Mouse (Mus musculus) lung, postnatal 25 days (tissue): ENCODE results near the gene Acaa1b.

Experiments used
- DNase-seq: peaks from one replicate; pipeline ENCODE4 v3.0.0; 2022; ENCODE audit warnings: low spot score

Gene Acaa1b

DNA sequence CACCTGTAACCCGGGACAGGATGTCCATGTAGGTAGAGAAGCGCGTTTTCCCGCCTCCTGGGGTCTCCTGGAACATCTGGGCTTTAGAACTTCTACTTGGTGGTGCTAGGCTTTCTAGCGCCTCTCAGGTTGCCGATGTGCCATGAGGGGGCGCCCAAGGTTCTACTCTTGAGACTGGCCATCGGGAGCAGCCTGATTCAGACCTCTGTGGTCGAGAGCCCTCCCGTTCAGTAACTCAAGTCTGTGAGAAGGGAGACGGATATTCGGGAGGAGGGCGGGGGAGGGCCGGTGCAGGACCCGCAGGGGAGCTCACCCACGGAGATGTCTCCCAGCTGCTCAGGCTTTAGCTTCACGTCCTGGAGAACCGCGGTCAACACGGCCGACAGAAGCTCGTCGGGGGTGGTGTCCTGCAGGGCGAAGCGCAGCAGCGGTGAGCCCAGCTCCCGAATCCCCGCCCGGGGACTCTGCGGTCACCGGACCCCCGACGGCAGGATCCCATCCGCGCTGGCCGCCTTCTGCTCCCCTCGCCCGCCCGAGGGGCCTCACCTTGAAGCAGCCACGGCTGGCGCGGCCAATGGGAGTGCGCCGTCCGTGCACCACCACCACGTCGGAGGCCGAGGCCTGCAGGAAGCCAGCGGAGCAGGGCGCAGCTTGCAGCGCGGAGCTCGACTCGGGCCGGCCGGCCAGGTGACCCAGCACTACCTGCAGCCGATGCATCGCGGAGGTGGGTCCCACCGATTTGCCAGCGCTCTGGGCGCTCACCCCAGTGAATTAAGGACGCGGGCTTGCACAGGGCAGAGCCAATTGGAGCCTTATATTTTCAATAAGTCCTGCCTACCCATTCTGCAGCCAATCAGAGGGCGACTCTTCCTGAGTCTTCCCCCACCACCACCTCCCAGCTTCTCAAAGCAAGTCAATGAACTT lies at the start of gene Acaa1b:
Gene Acaa1b, minus strand, starts transcription at position 816 of the 924 bp plus-strand sequence.
- peak; percentile 75 for DNase-seq

DNA sequence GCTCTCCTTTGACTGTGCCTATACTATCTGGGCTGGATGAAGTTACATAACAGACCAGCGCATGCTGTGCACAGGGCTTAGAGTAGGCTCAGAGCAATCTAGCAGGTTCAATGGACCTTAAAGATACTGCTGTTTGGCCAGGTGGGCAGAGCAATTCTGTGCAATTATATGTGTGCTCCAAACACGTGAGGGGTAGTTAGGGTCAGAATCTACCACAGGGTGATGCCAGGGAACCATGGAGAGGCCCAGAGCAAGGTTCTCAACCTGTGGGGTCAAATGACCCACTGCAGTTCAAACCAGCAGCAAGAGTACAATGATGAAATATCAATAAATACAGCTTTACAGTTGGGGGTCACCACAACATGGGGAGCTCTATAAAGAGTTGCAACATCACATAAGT lies 49.8 kb upstream of the Acaa1b start:
- DNase-seq: no peak

DNA sequence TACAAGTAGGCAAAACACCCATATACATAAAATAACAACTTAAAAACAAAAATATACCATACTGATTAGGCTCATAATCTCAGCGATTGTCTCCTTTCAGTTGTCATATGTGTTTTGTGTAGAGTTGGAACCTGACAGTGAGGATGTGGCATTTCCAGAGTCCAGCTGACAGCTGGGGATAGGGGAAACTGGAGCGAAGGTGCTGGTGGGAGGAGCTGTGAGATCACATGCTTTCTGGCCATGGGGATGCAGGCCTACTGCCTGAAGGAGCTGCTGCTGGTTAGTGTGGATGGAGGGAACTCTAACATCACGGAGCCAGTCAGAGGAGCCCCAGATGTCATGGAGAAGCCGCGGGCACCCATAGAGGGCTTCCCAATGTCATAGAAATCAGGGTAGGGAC lies 48.9 kb upstream of the Acaa1b start:
- no peak for DNase-seq

DNA sequence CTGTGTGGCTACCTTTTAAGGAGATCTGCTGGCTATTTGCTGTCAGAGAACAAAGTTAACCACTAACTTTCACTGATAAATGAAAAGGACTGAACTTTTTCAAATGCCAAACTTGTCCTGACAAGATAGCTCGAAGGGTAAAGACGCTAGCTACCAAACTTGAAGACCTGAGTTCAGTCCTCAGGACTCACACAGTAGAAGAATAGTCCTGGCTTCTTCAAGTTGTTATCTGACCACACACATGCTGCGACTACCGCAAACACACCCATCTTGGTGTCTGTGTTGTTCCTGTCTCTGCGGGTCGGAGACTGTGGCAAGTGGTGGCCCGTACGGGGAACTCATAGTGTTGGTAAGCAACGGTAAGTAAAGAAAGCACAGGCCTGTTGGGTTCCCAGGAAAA lies 46.7 kb upstream of the Acaa1b start:
- DNase-seq: no peak

DNA sequence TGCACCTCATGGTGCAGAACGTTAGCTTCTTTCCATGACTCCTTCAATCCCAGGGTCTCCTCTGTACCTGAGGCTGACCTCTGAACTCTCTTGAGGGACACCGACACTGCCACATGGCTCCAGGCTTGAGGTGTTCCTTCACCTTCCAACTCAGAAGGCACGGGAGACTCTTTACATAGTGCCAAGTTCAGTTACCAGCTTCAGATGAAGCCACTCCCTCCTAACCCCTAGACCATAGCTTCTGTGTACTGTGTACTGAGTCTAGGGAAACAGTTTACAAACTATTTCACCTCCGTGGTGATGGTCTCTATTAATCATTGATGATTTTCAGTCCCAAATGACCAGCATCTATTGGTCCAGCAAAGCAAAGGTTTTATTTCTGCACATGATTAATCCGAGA lies 44.8 kb upstream of the Acaa1b start:
- no peak for DNase-seq

DNA sequence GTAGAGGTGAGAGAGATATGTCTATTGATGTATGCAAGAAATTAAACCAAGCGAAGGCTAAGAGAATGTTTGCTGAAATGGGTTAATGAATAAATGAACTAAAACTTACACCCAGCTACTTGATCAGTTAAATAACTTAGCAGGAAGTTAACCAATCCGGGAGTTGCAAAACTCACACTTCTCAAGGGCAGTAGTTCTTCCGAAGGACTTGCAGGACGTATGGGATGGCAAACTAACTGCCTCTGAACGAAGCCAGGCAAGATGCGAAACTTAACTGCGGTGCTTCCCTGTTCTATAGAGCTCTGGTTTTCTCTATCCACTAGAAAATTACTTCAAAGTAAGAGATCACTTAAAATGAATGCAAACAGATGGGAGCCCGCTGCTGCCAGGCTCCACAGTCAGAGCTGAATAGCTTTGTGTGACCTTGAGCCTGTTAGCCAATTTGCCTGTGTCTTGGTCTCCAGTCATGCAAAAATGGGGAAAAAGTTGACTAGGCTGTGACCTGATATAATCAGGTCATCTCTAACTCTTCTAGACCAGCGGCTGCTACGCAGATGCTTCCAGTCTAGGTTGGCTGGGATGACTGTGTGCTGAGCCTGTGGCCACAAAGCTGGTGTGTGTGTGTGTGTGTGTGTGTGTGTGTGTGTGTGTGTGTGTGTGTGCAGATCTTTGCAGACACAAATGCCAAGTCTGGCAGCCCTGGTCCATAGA lies 42.4 kb upstream of the Acaa1b start:
- no peak for DNase-seq

DNA sequence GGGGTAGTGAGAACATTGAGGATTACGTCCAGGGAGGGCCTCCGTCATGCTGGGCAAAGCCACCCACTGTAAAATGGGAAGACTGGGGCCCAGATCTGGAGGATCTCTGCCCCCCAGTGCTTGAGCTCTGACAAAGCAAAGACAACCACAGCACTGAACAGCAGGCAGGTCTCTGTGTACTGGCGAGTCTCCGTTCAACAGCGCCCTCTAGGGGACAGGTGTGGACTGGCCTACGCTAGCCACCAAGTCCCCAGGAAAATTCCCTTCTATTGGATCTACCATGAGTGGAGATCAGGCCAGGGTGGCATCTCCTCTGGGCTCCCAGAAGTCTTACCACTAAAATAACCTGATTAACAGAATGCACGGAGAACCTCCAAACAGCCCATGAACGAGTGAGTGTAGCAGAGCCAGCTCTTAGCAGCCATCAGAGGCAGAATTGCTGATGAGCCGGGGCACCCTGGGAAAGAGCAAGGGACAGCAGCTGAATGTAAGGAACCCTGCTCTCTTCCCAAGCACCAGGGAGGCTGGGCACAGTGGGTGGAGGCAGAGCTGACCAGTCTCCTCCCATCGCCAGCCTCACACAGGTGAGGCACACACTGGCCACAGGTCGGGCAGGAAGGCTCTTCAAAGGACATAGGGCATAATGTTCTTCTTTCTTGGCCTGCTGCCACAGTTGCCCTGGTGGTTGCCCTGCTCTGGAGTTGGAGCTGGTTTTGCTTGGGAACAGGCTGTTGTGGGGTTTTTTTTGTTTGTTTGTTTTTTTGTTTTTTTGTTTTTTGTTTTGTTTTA lies 35.5 kb upstream of the Acaa1b start:
- DNase-seq: peak; percentile 53

DNA sequence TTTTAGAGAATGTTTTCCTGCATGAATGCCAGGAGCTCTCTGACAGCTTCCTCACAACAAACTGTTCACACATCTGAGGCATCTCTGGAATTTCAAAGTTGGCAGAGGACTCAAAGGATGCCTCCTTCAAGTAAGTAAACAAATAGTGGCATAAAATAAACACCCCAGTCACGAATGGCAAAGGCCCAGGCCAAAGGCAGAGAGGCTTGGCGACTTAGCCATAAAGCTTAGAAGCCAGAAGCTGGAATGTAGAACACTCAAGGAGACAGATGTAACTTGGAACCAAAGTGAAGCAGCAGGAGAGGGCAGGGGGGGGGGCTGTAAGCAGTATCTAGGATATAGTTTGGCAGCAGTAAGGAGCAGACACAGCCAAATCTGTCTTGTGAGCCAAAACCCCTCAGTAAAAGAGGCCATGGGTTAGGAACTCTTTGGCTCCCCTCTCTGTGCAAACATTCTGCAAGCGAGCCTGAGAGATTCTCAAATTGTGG lies 24.4 kb upstream of the Acaa1b start:
- DNase-seq: peak; percentile 82

DNA sequence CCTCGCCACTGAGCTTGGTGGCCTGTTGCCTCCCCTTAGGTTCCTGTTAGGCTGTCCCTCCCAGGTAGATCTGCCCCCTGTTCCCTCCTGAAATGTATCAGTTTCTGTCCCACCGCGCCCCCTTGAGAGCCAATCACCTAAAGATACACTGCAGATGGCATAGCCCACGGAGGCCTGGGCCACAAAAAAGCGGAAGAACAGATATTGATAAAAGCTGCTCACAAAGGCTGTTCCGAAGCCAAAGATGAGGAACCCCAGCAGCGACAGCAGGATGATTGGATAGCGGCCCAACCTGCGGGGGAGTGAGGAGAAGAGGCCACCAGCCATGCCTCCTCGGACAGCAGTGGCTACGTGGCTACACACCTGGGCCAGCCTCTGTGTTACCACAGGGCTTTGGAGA lies 22.4 kb upstream of the Acaa1b start:
- no peak for DNase-seq

DNA sequence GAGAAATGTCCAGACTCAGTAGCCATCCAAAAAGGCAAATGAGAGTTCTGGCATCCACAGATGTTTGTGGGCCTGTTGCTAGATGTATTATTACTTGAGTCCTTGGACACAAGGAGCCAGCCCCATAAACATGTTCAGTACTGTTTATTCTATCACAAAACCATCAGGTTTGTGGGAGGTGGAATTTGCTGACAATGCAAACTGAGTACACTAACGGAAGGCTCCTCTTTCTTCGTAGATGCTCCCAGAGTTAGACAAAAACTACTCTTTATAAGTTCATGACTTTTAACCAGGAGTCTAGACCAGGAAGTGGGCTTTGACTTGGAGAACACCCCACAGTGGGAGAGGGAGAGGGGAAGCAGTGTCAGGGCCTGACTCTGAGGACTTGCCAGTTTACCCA lies 10.7 kb upstream of the Acaa1b start:
- DNase-seq: no peak

DNA sequence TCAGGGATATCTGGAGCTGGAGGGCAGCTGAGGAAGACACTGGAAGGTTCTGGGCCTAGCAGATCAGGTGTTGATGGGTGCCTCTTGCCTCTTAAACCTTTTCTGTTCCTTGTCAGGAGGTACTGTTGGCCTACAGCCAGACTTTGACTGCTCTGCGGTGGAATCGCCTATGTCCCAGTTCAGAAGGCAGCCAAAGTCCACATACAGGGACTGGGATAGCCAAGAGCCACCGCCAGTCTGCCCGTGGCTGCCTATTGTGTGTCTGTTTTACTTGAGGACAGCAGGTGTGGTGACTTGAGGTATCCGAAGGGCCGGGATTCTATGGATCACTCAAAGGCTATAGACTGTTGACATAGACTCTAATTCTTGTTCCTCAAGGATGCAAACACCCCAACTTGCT lies 8.7 kb upstream of the Acaa1b start:
- DNase-seq: peak; percentile 18

DNA sequence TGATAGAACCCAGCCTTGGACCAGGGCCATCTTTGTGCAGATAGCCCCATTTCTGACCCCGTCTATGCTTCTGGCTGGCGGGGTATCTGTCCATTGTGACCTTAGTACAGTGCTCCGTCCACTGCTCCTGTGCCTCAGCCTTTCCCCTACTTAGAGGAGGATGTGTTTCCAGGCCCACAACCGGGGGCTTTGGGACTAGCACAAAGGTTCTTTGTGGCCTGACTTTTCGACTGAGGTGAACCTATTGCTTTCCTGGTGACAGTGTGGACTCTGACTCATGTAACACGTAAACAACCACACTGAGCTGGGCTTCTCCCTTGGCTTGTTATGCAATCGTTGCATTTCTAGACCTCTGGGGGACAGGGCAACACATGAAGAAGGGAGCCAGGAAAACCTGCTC lies 7.8 kb upstream of the Acaa1b start:
- DNase-seq: peak; percentile 21

DNA sequence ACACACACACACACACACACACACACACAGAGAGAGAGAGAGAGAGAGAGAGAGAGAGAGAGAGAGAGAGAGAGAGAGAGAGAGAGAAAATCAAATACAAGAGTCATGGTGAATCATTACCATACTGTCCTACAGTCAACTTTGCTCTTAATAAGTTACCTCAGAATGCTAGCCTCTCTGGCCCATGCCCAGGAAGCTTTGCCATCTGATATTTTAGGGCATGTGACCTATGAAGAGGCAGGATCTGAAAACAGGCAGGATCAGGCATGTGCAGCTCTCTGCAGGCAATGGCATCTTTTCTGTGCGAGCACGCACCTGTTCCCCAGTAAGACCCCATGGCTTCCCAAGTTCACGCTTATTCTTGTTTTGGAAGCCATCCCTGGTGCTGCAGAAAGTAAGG lies 3.8 kb upstream of the Acaa1b start:
- DNase-seq: no peak

DNA sequence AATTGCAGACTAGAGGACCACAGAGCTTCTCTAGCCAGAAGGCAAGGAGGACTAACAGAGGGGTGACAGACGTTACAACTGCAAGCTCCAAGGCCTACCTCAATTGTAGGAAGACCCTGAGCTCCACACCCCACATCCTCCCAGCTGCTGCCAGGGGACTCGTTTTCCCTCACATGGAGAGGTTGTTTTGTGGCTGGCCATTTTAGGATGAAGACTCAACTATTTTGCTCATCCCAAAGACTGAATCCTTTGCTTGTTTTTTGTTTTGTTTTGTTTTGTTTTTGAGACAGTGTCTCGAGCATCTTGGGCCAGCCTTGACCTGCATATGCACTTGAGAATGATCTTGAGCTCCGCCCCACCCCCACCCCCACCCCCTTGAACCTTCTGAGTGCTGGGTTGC lies 2.0 kb upstream of the Acaa1b start, which contains the start of gene Gm47289:
Gene Gm47289, plus strand, starts transcription at position 301 of the 400 bp plus-strand sequence.
- no peak for DNase-seq

DNA sequence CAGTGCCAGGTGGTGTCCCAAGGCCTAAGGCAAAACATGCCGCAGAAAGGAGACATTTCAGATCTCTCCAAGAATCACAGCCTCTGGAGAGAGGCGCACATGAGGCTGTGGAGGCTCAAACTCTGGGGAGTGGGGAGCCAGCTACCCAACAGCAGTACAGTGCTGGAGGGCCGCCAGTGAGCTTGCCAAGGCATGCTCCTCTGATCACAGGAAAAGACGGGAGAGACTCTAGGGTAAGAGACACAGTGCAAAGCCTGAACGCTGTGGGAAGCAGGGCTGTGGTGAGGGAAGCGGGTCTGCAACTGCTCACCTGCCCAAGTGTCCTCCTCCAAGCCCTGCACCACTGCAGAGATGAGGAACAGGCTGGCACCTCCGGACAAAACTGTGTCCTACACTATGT lies 1.1 kb downstream of the Acaa1b start:
- DNase-seq: no peak

DNA sequence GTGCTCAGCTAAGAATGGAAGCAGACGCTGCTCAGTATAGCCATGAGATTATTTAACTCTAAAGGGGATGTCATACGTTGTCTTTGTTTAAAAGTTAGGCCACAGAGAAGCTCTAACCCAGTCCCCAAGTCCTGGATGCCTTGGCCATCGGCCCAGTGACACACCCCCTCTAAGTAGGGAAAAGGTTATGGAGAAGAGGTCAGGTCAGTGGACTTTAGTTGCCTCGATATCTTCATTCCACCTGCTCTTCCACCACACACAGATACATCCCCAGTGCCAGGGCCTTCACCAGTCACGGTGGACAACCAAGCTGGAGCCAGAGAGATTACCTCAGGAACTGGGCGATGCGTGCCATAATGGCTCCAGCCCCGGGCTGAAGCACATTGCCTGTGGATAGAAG lies 1.5 kb downstream of the Acaa1b start:
- DNase-seq: no peak

DNA sequence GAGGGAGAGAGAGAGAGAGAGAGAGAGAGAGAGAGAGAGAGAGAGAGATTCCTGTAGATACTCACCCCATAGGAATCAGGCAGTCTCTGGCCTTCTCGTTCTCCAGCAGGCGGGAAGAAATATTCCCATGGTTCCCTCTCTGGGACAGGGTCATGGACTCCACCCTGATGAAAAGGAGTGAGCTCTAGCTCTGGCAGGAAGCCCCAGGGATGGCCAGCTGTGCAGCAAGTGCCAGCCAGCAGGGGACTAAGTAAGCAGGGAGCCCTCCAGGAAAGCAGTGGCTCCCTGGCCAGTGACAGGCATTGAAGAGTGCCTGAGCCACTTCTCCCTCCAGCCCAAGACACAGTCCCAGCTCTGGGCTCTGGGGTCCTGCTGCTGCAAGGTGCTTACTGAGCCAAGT lies 5.1 kb downstream of the Acaa1b start:
- DNase-seq: no peak

DNA sequence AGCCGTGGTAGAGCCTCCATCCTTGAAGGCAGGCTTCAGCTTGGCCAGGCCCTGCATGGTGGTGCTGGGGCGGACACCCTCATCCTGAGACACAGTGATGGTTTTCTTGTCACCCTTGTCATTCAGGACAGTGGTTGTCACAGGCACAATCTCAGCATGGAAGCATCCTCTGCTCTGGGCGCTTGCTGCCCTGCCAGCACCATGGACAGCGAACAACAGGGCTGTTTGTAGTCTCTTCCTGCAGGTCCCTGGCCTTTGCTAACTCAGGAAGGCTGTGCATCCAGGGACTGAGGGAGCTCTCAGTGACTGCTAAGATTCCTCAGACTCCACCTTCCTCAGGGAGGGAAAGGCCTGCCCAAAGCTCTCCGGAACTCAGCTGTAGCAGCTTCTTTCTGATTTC lies 7.3 kb downstream of the Acaa1b start:
- DNase-seq: no peak

DNA sequence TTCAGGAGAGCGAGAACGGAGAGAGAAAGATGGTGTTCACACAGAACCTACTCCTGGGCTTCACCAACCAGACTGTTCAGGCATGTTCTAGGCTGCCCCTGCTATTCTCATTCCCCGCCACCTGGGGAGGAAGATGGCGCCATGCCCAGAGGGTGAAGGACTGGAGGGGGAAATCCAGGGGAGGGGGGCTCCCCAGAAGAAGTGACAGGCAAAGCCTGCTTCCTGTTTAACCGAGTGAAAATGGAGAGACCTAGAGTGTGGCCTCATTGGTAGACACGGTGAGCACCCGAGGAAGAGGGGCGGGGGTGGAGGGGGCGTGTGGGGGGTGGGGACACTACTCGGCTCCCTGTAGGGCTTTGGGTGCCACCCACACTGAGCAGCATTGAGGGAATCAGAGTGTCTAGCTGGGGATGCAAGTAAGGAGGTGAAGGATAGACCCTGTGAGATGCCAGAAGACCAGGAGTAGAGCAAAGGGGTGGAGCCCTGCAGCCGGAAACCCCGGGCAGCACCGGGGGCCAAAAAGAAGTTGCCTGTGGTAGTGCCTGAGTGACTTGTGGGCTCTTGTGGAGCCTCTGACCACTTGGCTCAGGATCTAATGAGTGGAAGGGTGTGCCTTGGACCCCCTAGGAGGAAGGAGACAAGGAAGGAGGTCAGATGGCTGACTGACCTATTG lies 10.7 kb downstream of the Acaa1b start:
- no peak for DNase-seq

DNA sequence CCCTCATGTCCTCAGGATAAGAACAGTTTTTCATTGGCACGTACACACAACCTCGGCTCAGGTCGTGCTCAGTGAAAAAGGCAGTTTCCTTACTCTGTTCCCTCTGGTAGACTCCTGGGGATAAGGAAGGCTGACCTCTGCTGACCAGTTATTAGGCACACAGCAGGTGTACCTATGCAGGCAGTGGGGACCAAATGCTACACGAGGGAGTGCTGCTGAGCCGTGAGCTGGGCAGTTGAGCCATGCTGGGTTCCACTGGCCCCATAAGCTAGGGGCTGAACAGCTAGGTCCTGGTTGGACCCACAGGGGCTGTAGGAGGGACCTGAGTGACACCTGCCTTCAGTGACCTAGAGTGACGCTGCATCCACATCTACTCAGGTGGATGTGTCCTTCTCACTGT lies 11.3 kb downstream of the Acaa1b start:
- no peak for DNase-seq

DNA sequence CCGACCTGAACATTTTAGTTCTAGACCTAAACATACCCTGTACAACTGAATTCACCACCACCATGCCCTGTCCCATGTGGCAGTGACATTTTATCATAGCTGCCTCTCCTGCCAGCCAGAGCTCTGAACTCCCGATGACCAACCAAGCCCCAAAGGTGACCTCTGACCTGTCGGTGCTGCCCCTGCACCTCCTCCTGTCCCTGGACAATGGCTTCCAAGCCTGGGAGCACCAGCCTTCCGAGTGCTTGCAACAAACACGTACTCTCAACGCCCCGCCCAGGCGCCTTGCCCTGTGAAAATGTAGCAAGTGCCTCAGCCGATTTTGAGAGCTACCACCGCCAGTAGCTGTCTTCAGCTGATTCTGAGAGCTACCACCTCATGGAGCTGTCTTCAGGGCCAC lies 11.8 kb downstream of the Acaa1b start:
- DNase-seq: no peak

DNA sequence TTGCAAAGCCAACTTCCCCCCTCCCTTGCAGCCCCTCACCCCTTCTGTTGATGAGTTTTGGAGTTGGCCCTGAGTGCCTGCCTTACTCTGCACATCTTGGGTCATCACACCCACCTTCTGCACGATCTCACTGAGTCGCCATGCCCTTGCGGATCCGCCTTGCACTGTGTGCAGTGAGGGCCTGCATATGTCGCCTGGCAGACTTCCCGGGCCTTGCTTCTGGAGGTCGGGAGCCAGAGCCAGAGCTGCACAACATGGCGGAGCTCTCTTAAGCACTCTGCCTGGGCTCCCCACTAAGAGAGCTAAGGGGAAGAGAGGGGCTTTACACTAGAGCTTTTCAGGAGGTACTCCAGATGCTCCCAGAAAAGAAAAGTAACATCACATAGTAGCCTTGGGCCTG lies 12.2 kb downstream of the Acaa1b start:
- no peak for DNase-seq
